Mouse (Mus musculus): ENCODE measurements around the gene Gm9945.

- TF ChIP-seq MAX (IDR thresholded peaks at IDR 0.05) (no peak), CTCF (IDR thresholded peaks at IDR 0.05; ENCODE audit: control insufficient read depth, insufficient read depth, insufficient read length) (no peak), MYOD1 (IDR thresholded peaks at IDR 0.05; ENCODE audit: control insufficient read depth, insufficient read length, low read depth) (no peak), MYOG (IDR thresholded peaks at IDR 0.05; ENCODE audit: control insufficient read depth, extremely low read depth, insufficient read length) (no peak), USF1 (IDR thresholded peaks at IDR 0.05; ENCODE audit: low read depth) (no peak), FOSL1 (IDR thresholded peaks at IDR 0.05; ENCODE audit: insufficient read depth, low read length, poor library complexity, severe bottlenecking) (no peak)
These were observed 9.0 kb downstream of the Gm9945 start for GRCm38 (mm10) chr11:53489007-53489406.

Data from C2C12 (cell line).